Mouse (Mus musculus): ENCODE results near the gene Gm12169.

DNA sequence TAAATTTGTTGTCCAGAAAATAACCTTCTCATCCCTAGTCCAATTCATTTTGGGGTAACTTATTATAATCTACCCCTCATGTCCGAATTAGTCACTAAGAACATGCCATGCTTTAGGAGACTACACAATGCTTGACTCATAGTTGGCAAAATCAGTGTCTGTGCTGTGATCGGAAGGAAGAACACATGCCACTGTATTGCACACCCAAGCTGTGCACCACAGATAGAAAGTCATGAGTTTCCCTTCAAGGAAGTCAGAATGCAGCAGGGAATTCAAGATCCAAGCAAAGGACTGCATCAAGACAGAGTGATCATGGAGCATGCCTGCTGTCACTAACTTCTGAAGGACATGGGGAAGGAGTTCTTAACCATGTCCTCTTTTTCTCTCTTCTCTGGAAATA, 35.4 kb upstream of the Gm12169 start:
- TF ChIP-seq CTCF (conservative IDR thresholded peaks at IDR 0.05; ENCODE audit: low read length) (no peak), POU5F1 (IDR thresholded peaks at IDR 0.05; ENCODE audit: borderline replicate concordance, low read length) (no peak), NANOG (IDR thresholded peaks at IDR 0.05; ENCODE audit: borderline replicate concordance, low read length) (no peak)

All from E14TG2a.4 (cell line).